Mouse (Mus musculus) brain, adult 2 months (tissue): Measurements from ENCODE around the gene Sdsl.
A peak's percentile ranks its signal among the peaks of the same experiment; 100 is the strongest.

ENCODE experiments used
- DNase-seq: peaks from one replicate; pipeline ENCODE4 v3.0.0; 2011; ENCODE audit warnings: low read depth, low spot score

The Sdsl gene

DNA sequence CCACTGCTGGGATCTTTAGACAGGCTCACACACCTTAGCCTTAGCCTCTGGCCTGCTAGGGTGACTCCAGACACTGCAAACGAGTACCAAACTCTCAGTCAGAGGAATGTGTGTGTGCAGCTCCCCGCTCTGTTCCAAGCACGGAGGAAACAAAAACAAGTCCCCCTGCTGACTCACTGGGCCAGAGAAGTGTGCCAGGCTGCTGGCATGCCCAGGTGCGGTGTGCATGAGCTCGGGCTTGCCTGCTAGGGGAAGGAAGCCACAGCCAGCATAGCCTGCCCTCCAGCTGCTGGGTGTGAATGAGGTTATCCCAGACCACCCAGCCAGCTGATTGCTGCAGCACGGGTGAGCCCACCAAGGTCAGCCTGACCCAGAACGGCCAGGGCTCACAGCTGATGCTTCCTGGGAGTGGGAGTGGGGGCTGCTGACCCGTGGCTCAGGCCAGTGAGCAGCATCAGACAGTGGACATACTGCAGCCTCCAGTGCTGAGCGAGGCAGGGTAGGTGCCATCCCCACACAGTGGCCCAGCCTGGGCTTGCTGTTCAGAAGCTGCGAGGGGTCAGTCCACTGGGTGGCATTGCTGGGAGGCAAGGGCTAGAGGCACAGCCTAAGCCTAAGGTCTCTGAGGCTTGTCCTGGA is 22.6 kb upstream of the Sdsl start:
- DNase-seq: peak; percentile 65

DNA sequence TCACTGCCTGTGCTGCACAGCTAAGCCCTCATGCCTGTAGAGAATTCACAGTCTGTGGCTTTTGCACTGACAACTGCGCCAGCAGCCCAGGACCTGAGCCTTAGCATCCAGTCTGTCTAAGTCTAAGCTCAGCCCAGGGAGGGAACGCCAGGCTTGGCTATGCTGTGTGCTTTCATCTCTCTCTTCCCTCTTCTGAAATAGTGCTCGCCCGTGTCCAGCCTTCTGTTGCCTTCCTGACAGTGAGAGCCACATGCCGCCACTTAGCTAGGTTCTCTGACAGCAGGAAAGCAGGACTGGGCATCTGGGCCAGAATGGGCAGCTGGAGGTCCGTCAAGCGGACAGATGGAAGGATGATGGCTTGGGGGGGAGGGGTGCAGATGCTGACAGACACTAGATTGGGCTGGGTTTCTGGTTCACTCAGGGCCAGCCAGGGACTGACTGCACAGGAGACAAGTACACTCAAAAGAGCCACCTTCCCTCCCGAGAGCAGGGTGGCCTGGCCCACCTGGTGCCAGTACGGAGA is 21.3 kb upstream of the Sdsl start:
- DNase-seq: peak; percentile 38

DNA sequence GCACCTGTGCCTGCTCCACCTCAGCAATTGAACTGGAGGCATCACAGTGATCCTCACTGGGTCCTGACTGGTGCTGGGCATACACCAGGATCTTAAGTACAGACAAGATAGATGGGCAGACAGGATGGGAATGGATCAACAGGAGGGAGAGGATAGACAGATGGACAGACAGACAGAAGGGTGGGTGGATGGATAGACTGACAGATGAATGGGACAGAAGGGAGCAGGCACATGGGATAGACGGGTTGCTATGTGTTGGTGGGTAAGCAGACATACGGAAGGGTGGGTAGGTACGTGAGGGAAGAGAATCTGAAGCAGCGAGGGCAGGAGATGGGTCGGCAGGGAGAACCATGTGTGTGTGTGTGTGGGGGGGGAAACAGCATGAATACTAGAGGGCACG is 20.8 kb upstream of the Sdsl start:
- peak; percentile 33 for DNase-seq

DNA sequence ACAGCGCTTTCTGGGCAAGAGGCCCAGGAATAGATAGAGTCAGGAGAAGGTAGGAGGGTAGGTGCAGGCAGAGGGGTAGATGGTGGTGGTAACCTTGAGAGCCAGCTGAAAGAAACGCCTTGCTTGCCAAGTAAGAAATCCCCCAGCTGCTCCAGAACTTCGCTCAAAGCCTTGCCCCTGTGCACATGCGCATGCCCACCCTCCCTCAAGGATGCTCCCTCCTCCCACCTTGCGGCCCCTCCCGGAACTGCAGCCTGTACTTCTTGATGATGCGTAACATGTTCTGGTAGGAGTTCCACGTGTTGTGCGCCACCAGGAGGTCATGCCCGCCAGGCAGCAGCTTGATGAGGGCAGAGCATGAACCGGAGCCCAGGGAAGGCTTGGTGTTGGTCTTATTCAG is 19.8 kb upstream of the Sdsl start:
- DNase-seq: peak; percentile 53

GRCm38 (mm10) chr5:120490679-120491192 is 18.1 kb upstream of the Sdsl start:
- peak; percentile 68 for DNase-seq

DNA sequence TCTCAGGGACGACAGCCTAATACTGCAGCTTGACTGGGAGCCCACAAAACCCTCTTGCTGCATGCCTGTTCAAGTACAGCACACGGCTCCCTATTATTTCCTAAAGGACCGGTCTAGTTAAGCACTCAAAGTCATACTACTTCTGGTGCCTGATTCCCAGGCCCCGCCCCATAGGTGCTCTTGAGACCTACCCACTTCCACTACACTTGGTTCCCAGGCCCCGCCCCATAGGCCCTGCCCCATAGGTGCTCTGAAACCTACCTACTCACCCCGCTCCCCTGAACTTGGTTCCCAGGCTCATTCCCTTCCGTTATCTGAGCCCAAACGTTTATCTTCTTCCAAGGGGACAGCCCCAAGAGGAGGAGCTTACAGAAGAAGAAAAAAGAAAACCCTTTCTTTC is 15.2 kb upstream of the Sdsl start:
- no peak for DNase-seq

- peak; percentile 22 for DNase-seq
These were observed 10.8 kb upstream of the Sdsl start for GRCm38 (mm10) chr5:120483399-120483798.

DNA sequence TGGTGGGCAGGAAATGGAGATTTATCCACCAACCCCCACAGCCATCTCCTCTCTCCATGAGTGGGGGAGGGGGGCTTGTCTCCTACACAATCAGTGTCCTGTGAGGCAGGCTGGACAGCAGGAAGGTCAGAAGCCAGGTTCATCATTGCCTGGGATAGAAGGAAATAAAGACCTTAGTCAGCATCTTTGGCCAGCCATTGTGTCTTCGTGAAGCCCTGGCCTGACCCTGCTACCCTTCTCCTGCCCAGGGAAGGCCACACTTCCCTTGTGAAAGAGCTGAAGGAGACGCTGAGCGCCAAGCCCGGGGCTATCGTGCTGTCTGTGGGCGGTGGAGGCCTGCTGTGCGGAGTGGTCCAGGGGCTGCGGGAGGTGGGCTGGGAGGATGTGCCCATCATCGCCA is 8.6 kb upstream of the Sdsl start:
- no peak for DNase-seq

DNA sequence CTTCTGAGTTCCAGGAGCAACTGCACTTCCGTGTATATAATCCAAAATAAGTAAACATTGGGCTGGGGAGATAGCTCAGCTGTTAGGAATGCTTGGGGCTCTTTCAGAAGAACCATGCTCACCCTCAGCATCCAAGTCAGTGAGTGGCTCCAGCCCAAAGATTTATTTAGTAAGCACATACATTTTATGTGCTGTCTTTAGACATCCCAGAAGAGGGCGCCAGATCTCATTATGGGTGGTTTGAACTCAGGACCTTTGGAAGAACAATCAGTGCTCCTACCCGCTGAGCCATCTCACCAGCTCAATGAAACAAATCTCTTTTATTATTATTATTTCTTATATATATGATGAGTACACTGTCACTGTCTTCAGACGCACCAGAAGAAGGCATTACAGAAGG is 6.9 kb upstream of the Sdsl start:
- no peak for DNase-seq

- DNase-seq: no peak
These were observed 5.4 kb upstream of the Sdsl start for GRCm38 (mm10) chr5:120477993-120478392.

GRCm38 (mm10) chr5:120476296-120476695 is 3.7 kb upstream of the Sdsl start, which contains the start of gene Sds:
Sds (plus strand) TSS chr5:120476526.
- DNase-seq: no peak

GRCm38 (mm10) chr5:120475861-120476260 is 3.3 kb upstream of the Sdsl start:
- DNase-seq: no peak

GRCm38 (mm10) chr5:120473361-120473760 is 751 bp upstream of the Sdsl start:
- no peak for DNase-seq

DNA sequence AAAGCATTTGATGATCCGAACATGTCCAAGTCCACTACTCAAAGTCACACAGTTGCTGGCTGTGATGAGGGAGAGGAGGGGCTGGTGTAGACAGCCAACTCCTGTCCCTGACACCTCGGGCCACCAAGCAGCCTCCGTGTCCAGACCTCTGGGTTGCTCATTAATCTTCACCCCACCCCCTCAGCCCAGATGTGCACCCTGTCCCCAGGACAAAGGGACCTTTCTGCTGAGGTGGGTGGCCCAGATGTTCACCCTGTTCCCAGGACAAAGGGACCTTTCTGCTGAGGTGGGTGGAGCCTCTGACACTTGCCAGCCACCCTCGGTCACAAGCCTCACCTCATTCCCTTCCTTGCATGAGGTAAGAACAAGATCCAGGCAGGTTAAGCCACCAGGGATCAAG is 1.1 kb downstream of the Sdsl start:
- no peak for DNase-seq

DNA sequence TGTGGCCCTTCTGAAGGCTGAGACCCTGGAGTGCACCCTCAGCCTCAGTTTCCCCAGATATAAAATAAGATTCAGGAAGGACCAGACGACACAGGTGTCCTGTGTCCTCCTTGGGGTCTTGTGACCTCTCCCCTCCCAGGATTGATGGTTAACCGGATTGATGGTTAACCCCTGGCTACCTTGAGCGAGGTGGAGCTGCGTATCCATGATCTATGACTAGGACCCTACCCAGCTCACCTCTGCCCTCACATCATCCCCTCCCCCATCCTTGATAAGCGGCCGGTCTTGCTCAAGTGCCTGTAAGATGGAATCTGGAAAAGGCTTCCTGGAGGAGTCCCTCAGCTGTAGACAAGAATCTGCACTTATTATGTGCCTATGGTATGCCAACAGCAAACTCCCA is 3.8 kb downstream of the Sdsl start:
- no peak for DNase-seq

GRCm38 (mm10) chr5:120468336-120468735 is 4.3 kb downstream of the Sdsl start:
- DNase-seq: no peak

GRCm38 (mm10) chr5:120467026-120467425 is 5.6 kb downstream of the Sdsl start:
- no peak for DNase-seq

DNA sequence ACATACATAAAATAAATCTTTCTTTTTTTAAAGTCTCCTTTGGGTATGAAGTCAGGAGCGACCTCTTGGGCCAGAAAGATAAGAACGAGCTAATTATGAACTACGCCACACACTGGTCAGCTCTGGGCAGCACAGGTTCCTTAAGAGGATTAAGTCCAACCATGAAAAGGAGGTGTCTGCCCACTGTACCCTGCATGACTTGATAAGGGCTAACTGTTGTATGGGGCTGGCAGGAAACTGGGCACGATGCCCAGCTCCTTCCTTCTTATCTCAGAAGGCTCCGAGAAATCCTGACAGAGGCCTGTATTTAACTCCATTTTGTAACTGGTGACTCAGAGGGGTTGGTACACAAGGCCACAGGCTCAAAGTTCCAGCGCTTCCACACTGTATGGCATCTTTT is 6.8 kb downstream of the Sdsl start:
- peak; percentile 18 for DNase-seq

DNA sequence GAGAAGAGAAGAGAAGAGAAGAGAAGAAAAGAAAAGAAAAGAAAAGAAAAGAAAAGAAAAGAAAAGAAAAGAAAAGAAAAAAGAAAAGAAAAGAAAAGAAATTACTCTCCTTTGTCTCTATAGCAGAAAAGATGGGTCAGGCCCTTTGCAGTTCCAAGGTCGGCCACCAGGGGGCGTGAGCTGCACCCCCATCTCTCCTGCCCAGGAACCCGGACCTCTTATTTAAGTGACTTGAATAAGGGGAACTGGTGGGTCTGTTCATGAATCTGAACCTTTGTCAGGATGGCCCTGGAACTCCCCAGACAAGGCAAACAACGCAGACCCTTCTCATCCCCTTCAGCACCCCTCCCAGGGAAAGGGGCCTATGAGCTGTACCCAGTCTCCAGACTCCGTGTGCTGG is 7.5 kb downstream of the Sdsl start:
- DNase-seq: no peak

DNA sequence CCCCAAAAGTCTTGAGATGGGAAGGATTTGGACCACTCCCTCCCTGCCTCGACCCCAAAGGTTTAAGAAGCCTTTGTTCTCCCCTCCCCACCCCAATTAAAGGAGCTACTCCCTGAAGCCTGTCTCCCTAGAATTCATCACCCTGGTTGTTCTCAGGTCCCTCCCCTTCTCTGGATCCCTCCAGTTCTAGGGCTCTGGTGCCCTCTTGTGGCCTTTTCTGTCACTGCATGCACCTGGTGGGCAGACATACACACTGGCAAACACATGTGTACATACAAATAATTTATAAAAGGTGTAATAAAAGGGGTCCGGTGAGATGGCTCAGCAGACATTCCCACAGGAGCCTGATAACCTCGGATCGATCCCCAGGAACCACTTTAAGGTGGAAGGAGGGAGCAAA is 8.3 kb downstream of the Sdsl start:
- no peak for DNase-seq

- DNase-seq: no peak
These were observed 10.7 kb downstream of the Sdsl start for GRCm38 (mm10) chr5:120461902-120462301.

DNA sequence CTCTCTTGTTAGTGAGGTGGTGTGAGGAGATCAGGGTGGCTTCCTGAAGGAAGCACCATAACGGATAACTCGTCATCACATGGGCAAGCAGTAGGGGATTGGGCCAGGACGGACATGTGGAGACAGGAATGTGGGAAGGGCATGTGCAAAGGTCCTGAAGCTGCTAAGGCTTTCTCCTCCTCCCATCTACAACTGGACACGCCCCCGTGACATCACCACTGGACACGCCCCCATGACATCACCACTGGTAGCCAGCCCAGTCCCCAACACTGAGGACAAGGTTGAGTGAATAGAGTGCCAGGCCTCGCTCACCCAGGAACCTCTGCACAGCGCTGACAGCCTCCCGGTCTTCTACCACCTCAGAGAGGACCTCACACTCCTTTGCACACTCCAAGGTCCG is 13.5 kb downstream of the Sdsl start:
- DNase-seq: no peak

- peak; percentile 79 for DNase-seq
These were observed 15.0 kb downstream of the Sdsl start for GRCm38 (mm10) chr5:120457628-120458027.
